Mouse (Mus musculus): ENCODE results near the gene Nectin2. TPM values are rescaled to one million over a fixed set of nuclear protein-coding genes. Genes with fewer than 3 reads are reported as not detected.

Nectin2 gene
- polyA plus RNA-seq, 1 experiment, result 74.7 TPM

DNA sequence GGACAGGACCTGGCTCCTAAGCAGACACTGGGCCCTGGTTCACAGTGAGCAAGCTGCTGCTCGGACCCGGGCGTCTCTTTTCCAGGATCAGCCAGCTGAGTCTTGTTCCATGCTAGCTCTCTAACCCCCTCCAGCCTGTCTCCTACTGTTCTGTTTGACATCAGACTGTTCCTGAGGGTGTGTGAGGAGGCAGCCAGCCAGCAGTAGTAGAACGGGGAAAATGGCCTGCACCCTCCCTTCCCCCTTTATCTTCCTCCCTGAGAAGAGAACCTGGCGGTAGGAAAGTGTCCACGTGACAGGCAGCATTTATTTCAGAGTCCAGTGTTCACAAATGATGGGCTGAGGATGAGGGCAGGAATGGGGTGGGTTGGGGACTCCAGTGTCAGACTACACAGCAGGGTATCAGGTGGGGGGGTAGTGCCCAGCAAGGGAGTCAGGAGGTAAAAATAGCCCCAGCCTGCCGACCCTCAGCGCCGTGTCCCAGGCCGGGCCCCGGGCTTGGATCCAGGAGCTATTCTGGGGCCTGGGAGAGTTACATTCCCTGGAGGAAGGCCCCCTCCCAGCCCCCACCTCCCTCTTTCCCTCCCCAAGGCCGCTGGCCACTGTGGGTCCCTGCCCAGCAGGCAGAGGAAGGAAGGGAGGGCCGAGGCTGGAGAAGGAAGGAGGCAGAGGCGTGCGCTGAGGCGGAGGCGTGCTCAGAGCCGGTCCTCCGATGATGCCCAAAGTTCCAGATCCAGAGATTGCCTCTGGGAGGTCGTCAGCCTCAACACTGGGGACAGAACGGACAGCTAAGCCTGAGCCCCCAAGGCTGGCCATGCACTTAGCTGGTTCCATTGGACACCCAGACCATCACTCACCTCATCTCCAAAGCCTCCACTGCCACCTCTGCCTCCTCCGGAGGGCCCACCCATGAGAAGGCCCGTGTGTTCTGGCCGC lies 5.8 kb upstream of the Nectin2 start:
- peaks cover 21% of the 10 kb centered on the region for H3K4me1 ChIP-seq (ENCODE audit: control insufficient read depth, insufficient read depth, low read length)

DNA sequence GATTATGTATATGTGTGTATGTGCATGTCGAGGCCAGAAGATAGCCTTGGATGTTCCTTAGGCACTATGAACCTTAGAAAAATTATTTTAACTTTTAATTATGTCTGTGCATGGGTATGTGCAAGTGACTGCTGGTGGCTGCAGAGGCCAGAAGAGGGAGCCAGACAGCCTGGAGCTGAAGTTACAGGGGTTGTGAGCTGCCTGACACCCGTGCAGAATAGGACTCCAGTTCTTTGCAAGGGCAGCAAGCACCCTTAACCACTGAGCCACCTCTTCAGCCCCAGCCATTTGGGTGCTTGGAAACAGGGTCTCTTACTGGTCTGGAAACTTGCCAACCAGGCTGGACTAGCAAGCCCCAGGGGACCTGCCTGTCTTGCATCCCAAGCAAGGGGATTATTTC lies 4.7 kb upstream of the Nectin2 start:
- 65% methylated on average over 2 of the region's 2 CpGs for WGBS
- H3K4me1 ChIP-seq (ENCODE audit: control insufficient read depth, insufficient read depth, low read length), result peaks cover 28% of the 10 kb centered on the region
- DNase-seq, result no peak
- TF ChIP-seq CTCF (IDR thresholded peaks at IDR 0.05; ENCODE audit: insufficient read depth, low read length), result peak; percentile 30
- TF ChIP-seq POLR2A (IDR thresholded peaks at IDR 0.05; ENCODE audit: borderline replicate concordance, extremely low read depth, low read depth, low read length), result no peak
- H3K4me3 ChIP-seq (replicated peaks; ENCODE audit: extremely low read depth, low read depth, low read length), result no peak overlapping the region

More for the DNA sequence above, 5.8 kb upstream of the Nectin2 start:
- DNase-seq, result peak; percentile 57
- TF ChIP-seq POLR2A (IDR thresholded peaks at IDR 0.05; ENCODE audit: borderline replicate concordance, extremely low read depth, low read depth, low read length) (peak; percentile 56; the same call in 1 of the 2 replicates), CTCF (IDR thresholded peaks at IDR 0.05; ENCODE audit: insufficient read depth, low read length) (no peak)
- 20% methylated on average over 24 of the region's 24 CpGs for WGBS
- peak overlapping the region; percentile 15 for H3K4me3 ChIP-seq (replicated peaks; ENCODE audit: extremely low read depth, low read depth, low read length)

DNA sequence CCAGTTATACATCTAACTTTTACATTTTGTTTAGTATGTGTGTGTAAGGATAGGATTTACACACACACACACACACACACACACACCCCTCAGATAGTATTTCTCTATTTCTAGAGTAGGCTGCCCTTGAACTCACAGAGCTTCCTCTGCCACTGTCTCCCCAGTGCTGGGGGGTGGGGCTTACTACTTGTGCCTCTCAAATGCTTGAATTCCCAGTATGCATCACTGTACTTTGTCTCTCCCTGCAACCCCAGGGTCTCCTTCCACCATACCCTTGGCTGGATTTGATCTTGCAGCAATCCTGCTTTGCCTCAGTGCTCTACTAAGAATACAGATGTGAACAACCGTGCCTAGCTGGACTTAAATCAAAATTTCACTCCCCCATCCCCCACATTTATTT lies 3.8 kb upstream of the Nectin2 start:
- TF ChIP-seq CTCF (IDR thresholded peaks at IDR 0.05; ENCODE audit: insufficient read depth, low read length), result no peak
- TF ChIP-seq POLR2A (IDR thresholded peaks at IDR 0.05; ENCODE audit: borderline replicate concordance, extremely low read depth, low read depth, low read length), result no peak
- DNase-seq, result no peak
- 29% methylated on average over 1 of the region's 1 CpGs for WGBS
- Histone ChIP-seq H3K4me3 (replicated peaks; ENCODE audit: extremely low read depth, low read depth, low read length) (no peak overlapping the region), H3K4me1 (ENCODE audit: control insufficient read depth, insufficient read depth, low read length) (peaks cover 28% of the 10 kb centered on the region)

DNA sequence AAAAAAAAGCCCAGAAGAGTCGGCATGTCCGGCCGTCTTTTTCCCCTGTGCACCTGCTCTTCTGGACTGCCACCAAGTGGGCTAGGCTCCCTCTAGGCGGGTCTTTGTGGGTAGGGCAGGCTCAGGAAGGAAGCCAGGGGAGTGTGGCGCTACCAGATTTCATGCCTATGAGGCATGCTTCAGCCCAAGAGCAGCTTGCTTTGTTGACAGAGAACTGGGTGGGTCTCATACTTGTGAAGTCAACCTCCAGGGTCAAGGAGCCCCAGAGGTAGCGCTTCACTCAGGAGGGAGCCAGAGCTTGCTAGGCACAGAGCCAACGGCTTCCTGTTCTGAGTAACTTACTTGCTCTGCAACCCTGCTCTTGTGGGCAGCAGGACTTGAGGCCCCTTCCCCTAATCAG lies 3.3 kb upstream of the Nectin2 start:
- peak; percentile 76 for DNase-seq
- WGBS, result 13% methylated on average over 7 of the region's 7 CpGs
- TF ChIP-seq POLR2A (IDR thresholded peaks at IDR 0.05; ENCODE audit: borderline replicate concordance, extremely low read depth, low read depth, low read length) (peak; percentile 28; the same call in 1 of the 2 replicates), CTCF (IDR thresholded peaks at IDR 0.05; ENCODE audit: insufficient read depth, low read length) (0 out of 2 replicates have a peak, but pooled peaks have one; percentile 5)
- H3K4me1 ChIP-seq (ENCODE audit: control insufficient read depth, insufficient read depth, low read length), result peaks cover 32% of the 10 kb centered on the region
- no peak overlapping the region for H3K4me3 ChIP-seq (replicated peaks; ENCODE audit: extremely low read depth, low read depth, low read length)

DNA sequence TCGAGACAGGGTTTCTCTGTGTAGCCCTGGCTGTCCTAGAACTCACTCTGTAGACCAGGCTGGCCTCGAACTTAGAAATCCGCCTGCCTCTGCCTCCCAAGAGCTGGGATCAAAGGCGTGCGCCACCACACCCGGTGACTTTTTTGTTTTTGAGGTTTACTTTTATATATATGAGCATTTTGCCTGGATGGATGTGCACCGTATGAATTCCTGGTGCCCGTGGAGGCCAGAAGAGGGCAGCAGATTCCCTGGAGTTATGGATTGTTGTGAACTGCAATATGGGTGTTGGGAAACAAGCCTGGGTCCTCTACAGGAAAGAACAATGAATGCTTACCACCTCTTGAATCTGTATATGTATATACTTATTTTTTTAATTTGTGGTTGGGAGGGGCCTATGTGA lies 2.4 kb upstream of the Nectin2 start:
- DNase-seq, result peak; percentile 46
- TF ChIP-seq CTCF (IDR thresholded peaks at IDR 0.05; ENCODE audit: insufficient read depth, low read length), result peak; percentile 66
- TF ChIP-seq POLR2A (IDR thresholded peaks at IDR 0.05; ENCODE audit: borderline replicate concordance, extremely low read depth, low read depth, low read length), result no peak
- WGBS, result 82% methylated on average over 8 of the region's 8 CpGs
- no peak overlapping the region for H3K4me3 ChIP-seq (replicated peaks; ENCODE audit: extremely low read depth, low read depth, low read length)
- peaks cover 32% of the 10 kb centered on the region for H3K4me1 ChIP-seq (ENCODE audit: control insufficient read depth, insufficient read depth, low read length)

DNA sequence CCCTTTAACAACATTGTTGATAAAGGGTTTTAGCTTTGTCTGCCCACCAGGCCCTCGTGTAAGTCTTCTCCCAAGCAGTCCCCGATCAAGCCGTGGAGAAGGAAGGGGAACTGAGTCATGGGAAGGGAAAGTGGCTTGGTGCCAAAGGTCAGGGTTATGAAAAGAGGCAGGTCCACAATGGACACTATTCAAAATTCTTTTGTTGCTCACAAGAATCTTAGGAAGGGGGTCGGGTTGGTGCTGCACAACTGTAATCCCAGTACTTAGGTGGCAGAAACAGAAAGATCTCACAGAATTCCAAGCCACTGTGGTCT lies 744 bp upstream of the Nectin2 start:
- 16% methylated on average over 4 of the region's 4 CpGs for WGBS
- peaks cover 27% of the 10 kb centered on the region for H3K4me1 ChIP-seq (ENCODE audit: control insufficient read depth, insufficient read depth, low read length)
- no peak for DNase-seq
- TF ChIP-seq CTCF (IDR thresholded peaks at IDR 0.05; ENCODE audit: insufficient read depth, low read length) (no peak), POLR2A (IDR thresholded peaks at IDR 0.05; ENCODE audit: borderline replicate concordance, extremely low read depth, low read depth, low read length) (no peak)
- H3K4me3 ChIP-seq (replicated peaks; ENCODE audit: extremely low read depth, low read depth, low read length), result no peak overlapping the region

DNA sequence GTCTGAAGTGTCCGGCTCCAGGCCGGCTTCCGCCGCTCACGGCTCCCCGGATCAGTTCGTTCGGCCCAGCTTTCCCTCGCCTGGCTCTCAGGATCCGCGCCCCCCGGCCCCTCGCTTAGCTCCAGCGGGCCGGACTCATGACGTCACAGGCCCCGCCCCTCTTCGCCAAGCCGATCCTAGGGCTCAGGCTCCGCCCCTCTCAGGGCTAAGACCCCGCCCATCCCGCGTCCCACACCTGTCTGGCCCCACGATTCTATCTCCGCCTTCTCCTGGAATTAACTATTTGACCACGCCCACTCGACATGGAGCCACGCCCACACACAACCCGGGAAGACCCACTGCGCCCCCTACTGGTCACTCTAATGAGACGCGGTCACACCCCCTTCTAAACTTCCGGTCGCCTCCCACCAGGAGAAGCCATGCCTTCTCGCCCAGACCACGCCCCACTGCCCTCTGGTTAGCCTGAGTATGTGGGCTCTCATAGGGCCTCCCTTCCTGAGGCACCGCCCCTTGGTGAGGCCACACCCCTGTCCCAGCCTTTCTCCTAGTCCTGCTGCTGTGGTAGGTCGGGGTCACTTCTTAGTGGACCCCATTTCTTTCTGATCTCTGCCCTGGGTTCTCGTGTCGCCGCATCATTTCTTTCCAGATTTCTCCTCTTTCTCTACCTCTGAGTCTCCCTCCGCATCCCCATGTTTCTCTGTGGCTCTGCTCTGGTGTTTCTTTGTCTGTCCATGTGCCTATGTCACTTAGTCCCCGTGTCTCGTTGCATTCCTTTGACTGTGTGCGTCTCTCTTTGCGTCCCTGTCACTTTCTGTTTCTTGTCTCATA lies 680 bp downstream of the Nectin2 start:
- DNase-seq, result peak; percentile 97
- TF ChIP-seq POLR2A (IDR thresholded peaks at IDR 0.05; ENCODE audit: borderline replicate concordance, extremely low read depth, low read depth, low read length) (peak; percentile 26; the same call in 1 of the 2 replicates), CTCF (IDR thresholded peaks at IDR 0.05; ENCODE audit: insufficient read depth, low read length) (peak; percentile 68)
- WGBS, result under 1% methylated on average over 43 of the region's 46 CpGs
- Histone ChIP-seq H3K4me3 (replicated peaks; ENCODE audit: extremely low read depth, low read depth, low read length) (peak overlapping the region; percentile 78), H3K4me1 (ENCODE audit: control insufficient read depth, insufficient read depth, low read length) (peaks cover 19% of the 10 kb centered on the region)

DNA sequence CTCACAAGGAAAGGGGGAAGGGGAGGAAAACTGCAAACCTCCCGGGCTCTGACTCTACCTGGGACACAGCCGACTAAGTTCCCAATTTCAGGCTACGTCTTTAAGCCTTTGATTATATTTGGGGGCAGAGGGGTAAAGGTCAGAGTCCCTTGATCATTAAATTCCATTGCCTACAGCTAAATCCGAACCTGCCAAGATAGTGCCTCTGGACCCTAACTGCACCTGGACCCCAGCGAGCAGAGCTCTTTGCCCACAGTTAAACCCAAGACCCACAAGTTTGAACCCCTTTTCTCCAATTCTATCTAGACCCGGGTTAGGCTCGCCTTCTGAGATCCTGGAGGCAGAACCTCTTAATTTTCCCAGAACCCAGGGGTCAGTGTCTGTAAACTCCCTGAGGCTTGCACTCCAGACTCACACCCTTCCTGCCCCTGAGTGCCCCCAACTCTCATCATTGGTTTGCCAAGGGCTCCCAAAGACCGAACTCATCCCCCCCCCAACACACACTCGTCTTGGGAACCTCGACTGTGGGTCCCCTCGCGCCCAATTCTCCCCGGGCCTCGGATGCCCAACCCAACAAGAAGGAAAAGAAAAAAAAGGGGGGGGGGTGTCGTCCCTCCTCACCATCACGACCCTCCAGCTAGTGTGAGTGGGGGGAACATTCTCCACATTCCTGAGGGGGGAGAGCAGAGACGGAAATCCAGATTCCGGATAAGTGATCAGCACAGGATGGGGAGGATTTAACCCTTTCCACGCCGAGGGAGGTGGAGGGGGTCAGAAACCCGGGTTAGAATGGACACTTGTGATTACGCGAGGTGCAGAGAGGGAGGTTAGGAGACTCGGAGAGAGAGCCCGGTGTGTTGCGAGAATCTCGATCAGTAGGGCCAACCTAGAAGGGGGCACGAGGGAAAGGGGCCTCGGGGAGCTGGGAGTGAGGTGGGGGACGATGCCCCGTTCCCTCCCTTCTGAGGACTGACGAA lies 1.8 kb downstream of the Nectin2 start:
- H3K4me3 ChIP-seq (replicated peaks; ENCODE audit: extremely low read depth, low read depth, low read length), result peak overlapping the region; percentile 78
- WGBS, result 3% methylated on average over 32 of the region's 32 CpGs
- no peak for DNase-seq
- H3K4me1 ChIP-seq (ENCODE audit: control insufficient read depth, insufficient read depth, low read length), result peaks cover 11% of the 10 kb centered on the region
- no peak for TF ChIP-seq CTCF (IDR thresholded peaks at IDR 0.05; ENCODE audit: insufficient read depth, low read length)
- 0 out of 2 replicates have a peak, but pooled peaks have one; percentile 37 for TF ChIP-seq POLR2A (IDR thresholded peaks at IDR 0.05; ENCODE audit: borderline replicate concordance, extremely low read depth, low read depth, low read length)

Measured in lung, adult 2 months (tissue).